Mouse (Mus musculus): ENCODE measurements around the gene Olfr424. TPM values are rescaled to one million over a fixed set of nuclear protein-coding genes. Genes with fewer than 3 reads are reported as not detected.

Olfr424 gene
- not detected in 2 replicates for total RNA-seq (2017)

DNA sequence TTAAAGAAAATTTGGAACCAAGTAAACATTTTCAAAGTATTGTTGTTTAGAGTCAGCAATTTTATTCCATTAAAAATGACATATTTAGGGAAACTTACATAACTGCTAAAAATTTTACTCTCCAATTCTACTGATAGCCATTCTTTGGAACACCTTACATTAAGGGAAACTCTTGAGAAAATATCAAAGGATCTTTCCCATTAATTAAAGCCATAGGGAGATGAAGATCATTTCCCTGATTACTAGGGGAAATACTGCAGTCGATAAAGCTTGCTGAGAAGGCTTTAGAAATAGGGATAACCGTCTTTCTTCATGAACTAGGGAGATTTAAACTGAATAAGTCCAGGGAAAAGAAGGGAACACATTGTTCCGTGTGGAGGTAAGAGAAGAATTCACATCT lies at the start of gene Olfr424:
TSS of gene Olfr424 (plus strand) at position 301 of the 400 bp plus-strand sequence.
- no peak for ATAC-seq (replicated peaks; ENCODE audit: low read depth, poor library complexity, severe bottlenecking)

DNA sequence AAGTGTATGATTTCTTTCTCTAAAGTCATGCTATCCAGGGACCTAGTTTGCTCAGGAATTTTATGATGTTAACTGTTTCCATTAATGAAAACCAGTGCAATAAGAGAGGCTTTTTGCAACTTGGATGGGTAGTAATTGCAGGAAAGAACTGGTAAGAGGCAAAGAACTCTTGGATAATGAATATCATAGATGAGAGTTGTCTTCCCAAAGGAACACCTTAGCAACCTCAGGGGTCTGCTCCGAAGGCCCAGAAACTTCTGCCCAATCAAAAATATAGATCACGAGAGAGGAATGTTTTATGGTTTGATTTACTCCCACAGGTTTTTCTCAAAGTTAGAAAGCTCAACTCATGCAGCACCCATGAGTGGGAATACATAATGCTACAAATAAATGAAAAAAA lies 47.3 kb upstream of the Olfr424 start, which contains the start of gene Olfr429:
TSS of gene Olfr429 (plus strand) at position 301 of the 400 bp plus-strand sequence.
- ATAC-seq (replicated peaks; ENCODE audit: low read depth, poor library complexity, severe bottlenecking), result no peak

DNA sequence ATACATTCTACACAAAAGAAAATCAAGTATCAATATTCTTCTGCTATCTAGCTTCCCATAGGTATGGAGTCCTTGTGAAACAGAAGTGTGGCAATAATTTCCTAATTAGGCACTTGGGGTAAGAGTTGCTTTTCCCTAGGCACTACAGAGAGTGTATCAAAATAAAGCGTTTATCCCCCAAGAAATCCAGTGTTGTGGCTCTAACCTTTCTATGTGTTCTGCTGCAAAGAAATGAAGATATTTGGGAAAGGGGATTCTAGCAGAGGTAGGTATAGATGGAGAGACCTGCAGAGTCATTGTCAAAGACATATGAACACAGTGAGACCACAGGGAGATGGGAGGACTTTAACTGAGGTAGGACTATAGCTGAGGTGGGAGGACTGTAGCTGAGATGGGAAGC lies 34.7 kb upstream of the Olfr424 start, which contains the start of gene Olfr427:
TSS of gene Olfr427 (plus strand) at position 301 of the 400 bp plus-strand sequence.
- ATAC-seq (replicated peaks; ENCODE audit: low read depth, poor library complexity, severe bottlenecking), result no peak

DNA sequence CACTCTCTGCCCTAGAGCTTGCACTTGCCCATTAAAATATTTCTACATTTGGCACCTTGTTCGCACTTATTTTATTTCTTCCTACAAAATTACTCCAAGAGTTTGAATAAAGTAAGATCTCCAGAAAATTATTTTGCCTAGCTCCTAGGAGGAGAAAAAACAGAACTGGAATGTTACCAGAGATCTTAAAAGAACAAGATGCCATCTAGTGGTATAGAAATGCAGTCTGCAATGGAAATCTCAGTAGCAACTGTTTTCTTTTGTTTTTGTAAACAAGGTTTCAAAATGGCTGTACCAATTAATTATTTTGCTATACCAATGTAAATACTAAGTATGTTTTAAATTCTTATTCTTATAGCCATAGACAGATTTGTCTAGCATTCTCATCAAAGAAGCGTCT lies 27.6 kb upstream of the Olfr424 start:
- ATAC-seq (replicated peaks; ENCODE audit: low read depth, poor library complexity, severe bottlenecking), result 0 out of 2 replicates have a peak, but pooled peaks have one; percentile 39

DNA sequence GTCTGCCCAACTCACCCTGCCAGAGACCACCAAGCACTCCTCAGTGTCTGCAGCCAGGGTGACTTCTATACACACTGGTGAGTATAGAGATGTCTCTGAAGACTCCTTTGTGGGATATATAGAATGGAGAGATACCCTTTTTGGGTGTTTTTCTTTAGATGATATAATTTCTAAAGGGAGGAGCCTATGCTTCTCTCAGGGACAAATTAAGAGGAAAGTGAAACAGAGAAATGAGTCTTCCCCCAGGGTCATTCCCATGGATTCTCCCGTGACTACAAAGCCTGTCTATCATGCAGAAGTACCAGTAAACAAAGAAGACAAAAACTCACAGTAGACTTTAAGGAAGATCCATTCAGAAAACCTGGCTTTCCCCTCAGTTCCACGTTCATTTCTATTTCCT lies 10.3 kb upstream of the Olfr424 start, which contains the start of gene Olfr231:
TSS of gene Olfr231 (minus strand) at position 101 of the 400 bp plus-strand sequence.
- no peak for ATAC-seq (replicated peaks; ENCODE audit: low read depth, poor library complexity, severe bottlenecking)

DNA sequence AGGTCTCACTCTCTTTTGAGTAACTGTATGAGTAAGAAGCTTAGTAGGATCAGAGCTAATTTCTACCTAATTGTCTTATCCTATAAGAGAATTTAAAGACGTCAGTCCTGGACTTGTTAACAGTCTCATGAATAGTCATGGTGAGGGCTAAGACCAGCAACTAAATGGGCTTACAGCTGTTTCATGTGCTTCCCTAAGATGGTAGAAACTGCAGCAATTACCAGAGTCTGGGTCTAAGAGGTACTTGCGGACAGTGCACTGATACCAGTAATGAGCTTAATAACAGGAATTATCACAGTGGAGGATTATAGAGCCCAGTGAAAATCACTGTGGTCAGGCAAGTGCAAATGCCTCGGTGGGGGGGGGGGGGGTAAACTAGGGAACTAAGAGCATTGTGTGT lies 682 bp downstream of the Olfr424 start:
- ATAC-seq (replicated peaks; ENCODE audit: low read depth, poor library complexity, severe bottlenecking), result no peak

DNA sequence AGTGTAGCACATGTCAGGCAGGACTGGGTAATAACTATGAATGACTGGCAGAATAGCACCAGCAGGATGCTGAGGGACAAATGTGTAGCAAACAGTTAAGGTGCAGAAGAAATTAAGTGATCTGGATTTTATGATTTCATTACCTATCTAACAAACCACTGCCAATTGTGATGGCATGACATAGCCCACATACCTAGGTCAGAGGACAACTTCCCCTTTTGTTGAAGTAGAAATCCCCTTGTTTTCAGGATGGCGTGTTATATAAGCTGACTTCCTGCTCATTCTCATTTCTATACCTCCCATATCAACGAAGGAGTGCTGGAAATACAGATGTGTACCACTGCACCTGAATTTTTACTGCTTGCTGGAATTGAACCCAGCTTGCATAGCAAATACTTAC lies 10.1 kb downstream of the Olfr424 start:
- ATAC-seq (replicated peaks; ENCODE audit: low read depth, poor library complexity, severe bottlenecking), result peak; percentile 58; the same call in 1 of the 2 replicates

DNA sequence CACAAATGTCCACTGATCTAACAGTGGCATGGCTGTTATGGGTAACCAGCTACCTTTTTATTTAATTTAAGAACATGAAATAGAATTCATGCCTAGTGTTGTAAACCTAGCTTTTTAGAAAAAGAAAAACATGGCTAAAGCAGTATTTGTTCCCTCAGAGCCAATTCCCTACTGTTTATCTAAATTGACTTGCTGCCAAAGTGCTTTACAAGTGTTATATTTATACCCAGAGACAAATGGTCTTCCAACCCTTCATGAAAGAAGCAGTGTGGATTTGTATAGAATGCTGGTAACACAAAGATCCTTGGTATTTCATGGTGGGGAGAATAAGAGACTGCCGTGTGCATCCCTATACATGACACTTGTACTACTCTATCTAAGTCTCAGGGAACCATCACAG lies 15.4 kb downstream of the Olfr424 start:
- no peak for ATAC-seq (replicated peaks; ENCODE audit: low read depth, poor library complexity, severe bottlenecking)

DNA sequence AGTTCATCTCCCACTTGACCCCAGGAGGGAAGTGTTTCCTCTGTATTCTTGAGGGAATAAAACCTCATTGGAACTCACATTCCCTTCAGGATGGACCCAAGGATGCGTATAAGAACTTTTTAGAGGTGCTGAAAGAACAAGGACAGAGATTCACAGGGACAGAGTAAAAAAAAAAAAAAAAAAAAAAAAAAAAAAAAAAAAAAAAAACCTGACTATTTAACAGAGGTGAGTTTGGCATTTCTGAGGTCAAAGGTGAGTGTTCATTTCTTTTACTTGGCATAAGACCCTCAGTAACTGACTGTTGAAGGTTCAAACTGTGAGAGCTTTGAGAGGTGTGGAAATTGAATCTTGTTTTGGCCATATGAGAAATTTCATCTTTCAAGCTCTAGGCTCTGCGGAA lies 18.0 kb downstream of the Olfr424 start:
- ATAC-seq (replicated peaks; ENCODE audit: low read depth, poor library complexity, severe bottlenecking), result no peak

DNA sequence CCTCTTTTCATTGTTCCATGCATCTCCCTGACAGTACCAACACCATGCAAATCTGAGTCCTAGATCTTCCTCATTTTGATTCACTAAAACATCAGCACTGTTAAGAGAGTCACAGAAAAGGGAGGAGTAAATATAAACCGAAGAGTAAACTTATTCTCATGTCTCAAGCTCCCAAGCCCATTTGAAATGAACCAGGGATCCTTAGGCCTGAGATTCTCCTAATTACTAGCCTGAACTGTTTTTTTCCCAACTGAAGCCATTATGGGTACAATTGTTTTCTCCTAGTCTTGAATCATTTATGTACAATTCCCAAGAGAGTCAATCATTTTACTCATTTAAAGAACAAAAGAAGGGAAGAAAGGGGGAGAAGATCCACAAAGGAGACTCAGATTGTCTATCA lies 24.0 kb downstream of the Olfr424 start, which contains the start of gene Olfr420:
TSS of gene Olfr420 (plus strand) at position 301 of the 400 bp plus-strand sequence.
- no peak for ATAC-seq (replicated peaks; ENCODE audit: low read depth, poor library complexity, severe bottlenecking)

DNA sequence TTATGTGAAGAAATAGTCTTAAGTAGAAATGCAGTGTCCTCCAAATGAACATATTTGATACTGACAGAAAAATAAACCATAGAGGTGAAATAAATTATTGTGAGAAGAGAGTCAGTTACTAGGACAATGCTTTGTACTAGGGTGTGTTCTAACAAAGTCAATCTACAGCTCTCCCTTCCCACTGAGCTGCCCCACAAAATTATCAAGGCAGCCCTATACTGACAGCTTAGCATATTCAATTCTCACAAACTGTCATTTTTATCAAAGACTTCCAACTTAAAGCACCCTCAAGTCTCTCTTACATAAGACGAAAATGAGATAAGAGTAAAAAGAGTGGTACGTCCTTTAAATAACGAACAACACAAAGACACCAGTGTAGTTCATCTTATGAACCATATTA lies 26.3 kb downstream of the Olfr424 start:
- ATAC-seq (replicated peaks; ENCODE audit: low read depth, poor library complexity, severe bottlenecking), result no peak

DNA sequence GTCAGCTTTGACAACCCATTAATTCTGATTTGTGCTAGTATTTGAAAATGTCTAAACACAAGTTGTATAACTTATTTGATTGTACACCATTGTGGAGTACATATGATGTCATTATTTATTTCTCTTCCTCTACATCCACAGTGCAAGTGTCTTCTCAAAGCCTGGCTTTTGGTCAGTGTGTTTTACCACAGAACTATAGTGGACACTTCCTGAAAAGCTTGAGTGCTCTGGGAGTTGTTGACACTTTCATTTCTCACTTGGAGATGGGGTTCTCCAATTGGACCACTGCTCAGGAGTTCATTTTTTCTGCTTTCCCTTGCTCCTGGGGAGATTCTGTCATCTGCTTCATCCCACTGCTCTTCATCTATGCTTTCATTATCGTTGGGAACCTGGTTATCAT lies 27.2 kb downstream of the Olfr424 start:
- peak; percentile 43 for ATAC-seq (replicated peaks; ENCODE audit: low read depth, poor library complexity, severe bottlenecking)

DNA sequence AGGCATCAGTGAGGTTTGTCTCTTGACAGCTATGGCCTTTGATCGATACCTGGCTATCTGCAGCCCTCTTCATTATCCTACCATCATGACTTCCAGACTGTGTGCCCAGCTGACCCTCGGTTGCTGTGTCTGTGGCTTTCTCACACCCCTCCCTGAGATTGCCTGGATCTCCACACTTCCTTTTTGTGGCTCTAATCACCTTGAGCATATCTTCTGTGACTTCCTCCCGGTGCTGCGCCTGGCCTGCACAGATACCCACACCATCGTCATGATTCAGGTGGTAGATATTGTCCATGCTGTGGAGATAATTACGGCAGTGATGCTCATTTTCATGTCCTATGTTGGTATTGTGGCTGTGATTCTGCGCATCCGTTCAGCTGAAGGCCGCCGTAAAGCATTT lies 27.8 kb downstream of the Olfr424 start:
- ATAC-seq (replicated peaks; ENCODE audit: low read depth, poor library complexity, severe bottlenecking), result peak; percentile 95

DNA sequence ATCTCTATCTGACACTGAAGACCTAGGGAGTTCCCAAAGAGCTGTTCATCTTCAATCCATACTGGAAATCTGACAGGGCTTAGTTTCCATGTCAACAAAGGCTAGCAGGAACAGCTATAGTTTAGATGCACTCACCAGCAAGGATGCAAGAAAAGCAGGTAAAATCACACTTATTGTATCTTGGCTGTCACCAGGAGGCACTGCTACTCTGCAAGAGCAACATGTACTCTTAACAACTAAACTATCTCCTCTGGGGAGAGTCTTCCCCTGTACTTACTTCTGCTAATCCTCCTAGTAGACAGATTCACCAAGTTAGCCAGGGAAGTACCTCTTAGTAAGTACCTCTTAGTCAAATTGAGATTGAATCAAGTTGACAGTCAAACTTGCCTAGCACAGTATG lies 37.7 kb downstream of the Olfr424 start:
- peak; percentile 37; the same call in 1 of the 2 replicates for ATAC-seq (replicated peaks; ENCODE audit: low read depth, poor library complexity, severe bottlenecking)

DNA sequence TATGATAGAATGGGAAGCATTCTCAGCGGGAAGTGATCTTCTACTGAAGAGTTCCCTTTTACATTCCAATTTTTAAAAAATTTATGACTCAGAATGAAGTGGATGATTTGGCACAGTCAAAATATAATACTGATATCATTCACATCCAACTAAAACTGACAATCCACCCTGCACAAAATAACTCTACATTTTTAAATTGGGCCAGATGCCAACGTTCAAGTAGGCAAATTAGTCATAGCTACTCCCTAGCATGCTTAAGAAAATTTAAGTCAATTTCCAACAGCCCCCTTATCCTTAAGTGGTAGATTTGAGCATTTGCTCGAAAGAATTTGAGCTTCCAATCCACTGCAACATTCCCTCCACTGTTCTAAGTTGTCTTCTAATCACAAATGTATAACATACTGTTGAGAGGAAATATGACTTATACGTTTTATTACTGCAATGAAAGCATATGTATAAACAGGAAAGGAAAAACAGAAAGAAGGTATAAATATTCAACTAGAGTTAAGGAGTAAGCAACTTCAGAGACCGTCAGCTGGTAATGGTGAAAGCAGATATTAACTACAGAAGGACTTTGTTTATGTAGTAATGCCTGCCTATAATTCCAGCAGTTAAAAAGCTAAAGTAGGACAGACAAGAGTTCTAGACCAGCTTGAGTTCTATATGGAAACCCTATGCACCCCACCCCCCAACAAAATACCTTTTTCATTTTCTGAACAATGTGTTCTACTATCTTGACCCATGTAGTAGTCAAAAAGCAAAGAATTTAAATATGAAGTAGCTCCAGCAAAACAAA lies 39.6 kb downstream of the Olfr424 start:
- ATAC-seq (replicated peaks; ENCODE audit: low read depth, poor library complexity, severe bottlenecking), result no peak

DNA sequence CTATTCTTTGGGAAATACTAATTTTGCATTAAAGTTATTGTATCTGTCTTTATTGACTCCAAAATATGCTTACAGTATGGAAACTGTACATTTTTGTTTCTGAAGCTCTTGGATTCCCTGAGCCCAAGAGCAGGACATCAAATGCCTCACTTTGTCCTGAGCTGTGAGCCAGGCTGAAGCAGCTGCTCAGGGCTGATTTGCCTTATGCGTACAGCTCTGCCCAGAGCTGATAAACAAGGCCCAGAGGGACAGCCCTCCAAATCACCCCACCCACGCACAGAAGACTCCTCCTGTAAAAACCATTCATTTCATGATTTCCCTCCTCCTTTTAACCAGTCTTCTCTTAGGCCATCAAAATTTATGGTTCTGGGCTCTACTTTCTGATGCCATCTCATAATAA lies 40.2 kb downstream of the Olfr424 start:
- peak; percentile 96 for ATAC-seq (replicated peaks; ENCODE audit: low read depth, poor library complexity, severe bottlenecking)

DNA sequence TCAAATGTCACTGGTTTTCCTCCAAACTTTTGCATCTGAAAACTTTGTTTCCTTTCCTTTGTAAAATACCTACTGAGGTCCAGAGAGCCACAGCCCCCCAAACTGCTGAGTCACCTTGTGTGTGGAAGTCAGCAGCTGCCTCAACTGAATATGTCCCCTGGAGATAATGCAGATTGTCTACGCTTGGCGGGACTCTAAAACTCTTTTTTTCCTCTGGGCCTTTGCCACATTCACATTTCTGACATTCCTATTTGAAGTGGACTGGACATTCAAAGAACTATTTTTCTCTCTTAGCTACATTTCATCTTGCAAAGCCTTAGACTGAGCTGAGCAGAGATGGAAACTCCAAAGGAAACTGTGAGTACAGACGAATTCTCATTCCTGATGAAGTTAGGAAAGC lies 41.3 kb downstream of the Olfr424 start, which contains the start of gene Spta1:
TSS of gene Spta1 (plus strand) at position 172 of the 400 bp plus-strand sequence.
- peak; percentile 74 for ATAC-seq (replicated peaks; ENCODE audit: low read depth, poor library complexity, severe bottlenecking)

Other genes starting within 250 kb of the Olfr424 start
- 2.5 and 4.8 TPM in 2 replicates for gene Ifi211, start 218.5 kb upstream of the Olfr424 start, total RNA-seq (2017)
- gene Mndal, start 189.0 kb upstream of the Olfr424 start, total RNA-seq (2017), result 122 and 152 TPM in 2 replicates
- 81.0 and 93.4 TPM in 2 replicates for gene Ifi203, start 188.8 kb upstream of the Olfr424 start, total RNA-seq (2017)
- not detected in 2 replicates for gene Ifi202b, start 148.8 kb upstream of the Olfr424 start, total RNA-seq (2017)
- gene Ifi205, start 99.7 kb upstream of the Olfr424 start, total RNA-seq (2017), result 2.3 and 3.5 TPM in 2 replicates
- 0.05 TPM in 1 of 2 replicates, not detected in the other for gene Olfr433, start 90.8 kb upstream of the Olfr424 start, total RNA-seq (2017)
- not detected in 2 replicates for gene Olfr432, start 82.3 kb upstream of the Olfr424 start, total RNA-seq (2017)
- not detected in 2 replicates for gene Olfr430, start 64.9 kb upstream of the Olfr424 start, total RNA-seq (2017)
- gene Olfr429, start 47.2 kb upstream of the Olfr424 start, total RNA-seq (2017), result not detected in 2 replicates
- not detected in 2 replicates for gene Olfr427, start 34.6 kb upstream of the Olfr424 start, total RNA-seq (2017)
- not detected in 2 replicates for gene Olfr231, start 10.4 kb upstream of the Olfr424 start, total RNA-seq (2017)
- gene Olfr420, start 24.1 kb downstream of the Olfr424 start, total RNA-seq (2017), result 0.09 TPM in 1 of 2 replicates, not detected in the other
- 24.7 and 29.6 TPM in 2 replicates for gene Spta1, start 41.3 kb downstream of the Olfr424 start, total RNA-seq (2017)
- 1.2 TPM in 1 of 2 replicates, not detected in the other for gene Olfr419, start 120.5 kb downstream of the Olfr424 start, total RNA-seq (2017)
- gene Mptx1, start 199.0 kb downstream of the Olfr424 start, total RNA-seq (2017), result not detected in 2 replicates
- 5.0 and 5.4 TPM in 2 replicates for gene Olfr417, start 233.6 kb downstream of the Olfr424 start, total RNA-seq (2017)